In the genomic region with DNA sequence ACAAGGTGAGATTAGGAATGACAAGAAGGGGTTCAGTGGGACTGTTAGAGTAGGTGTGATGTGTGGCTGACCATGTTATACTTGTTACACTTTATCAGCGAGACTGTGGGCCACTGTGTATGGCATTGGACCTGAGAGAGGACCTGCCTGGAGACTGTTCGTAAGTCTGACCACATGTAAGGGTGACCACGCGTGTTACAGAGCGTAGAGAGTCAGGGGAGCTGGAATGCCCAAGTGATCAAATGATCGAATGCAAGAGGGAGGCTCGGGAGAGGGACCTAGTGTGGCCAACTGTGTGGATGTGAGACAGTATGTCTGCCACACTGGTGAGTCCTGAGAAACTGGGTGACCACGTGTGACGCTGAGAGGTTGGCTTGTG, we compare ENCODE assay signal across 8 mouse cellular contexts. TPM values are rescaled to one million over a fixed set of nuclear protein-coding genes. Genes with fewer than 3 reads are reported as not detected.
A peak's percentile ranks its signal among the peaks of the same experiment; 100 is the strongest.
DNase-seq lines count a peak whose midpoint lies in the region; ATAC-seq and TF ChIP-seq lines count a peak whose summit lies in the region.

No protein-coding gene starts in this region.

- peak overlapping the region; percentile 68 for H3K4me2 ChIP-seq in heart, embryonic 14.5 days (ENCODE audit: low read length)
- H3K4me2 ChIP-seq in forebrain, postnatal 0 days (ENCODE audit: low read depth): peak overlapping the region; percentile 59; the same call in 1 of the 2 replicates

- peaks cover 21 to 28% of the 10 kb centered on the region in 2 experiments for H3K4me1 ChIP-seq in heart, embryonic 14.5 days (ENCODE audit: control insufficient read depth in 2 of 2, insufficient read depth in 2 of 2, low read length in 2 of 2)
- H3K4me1 ChIP-seq in G1E (ENCODE audit: insufficient read depth, low read depth, low read length): peaks cover 26% of the 10 kb centered on the region
- H3K4me1 ChIP-seq in forebrain, postnatal 0 days (ENCODE audit: insufficient read depth): peaks cover 6% of the 10 kb centered on the region; the same call in 1 of the 2 replicates

- no peak overlapping the region for H3K27ac ChIP-seq in heart, embryonic 14.5 days (replicated peaks in 1 of 2; ENCODE audit: control insufficient read depth in 1 of 2, insufficient read depth in 1 of 2, low read depth in 2 of 2, low read length in 2 of 2)
- no peak overlapping the region for H3K27ac ChIP-seq in forebrain, postnatal 0 days (ENCODE audit: low read depth, low read length)

- 40% methylated on average over 9 of the region's 9 CpGs for WGBS in heart, embryonic 14.5 days
- 50% methylated on average over 9 of the region's 9 CpGs for WGBS in forebrain, postnatal 0 days

- peaks cover 15% of the 10 kb centered on the region for H3K36me3 ChIP-seq in heart, embryonic 14.5 days (ENCODE audit: control insufficient read depth, insufficient read depth, low read length)
- H3K36me3 ChIP-seq in G1E (replicated peaks): no peaks in the 10 kb centered on the region
- H3K36me3 ChIP-seq in forebrain, postnatal 0 days (ENCODE audit: insufficient read depth): peaks cover 2% of the 10 kb centered on the region; the same call in 1 of the 2 replicates

- peak overlapping the region; percentile 8 to 23; a peak in 3 of 4 replicates for H3K4me3 ChIP-seq in heart, embryonic 14.5 days (ENCODE audit: control insufficient read depth in 1 of 2, insufficient read depth in 1 of 2, low read depth in 1 of 2, low read length in 2 of 2)
- peak overlapping the region; percentile 66; the same call in 1 of the 2 replicates for H3K4me3 ChIP-seq in G1E (ENCODE audit: low read depth, low read length)
- no peak overlapping the region for H3K4me3 ChIP-seq in forebrain, postnatal 0 days (ENCODE audit: low read depth, low read length)

- DNase-seq in heart, postnatal 25 days (ENCODE audit: low spot score): no peak
- no peak for DNase-seq in G1E (ENCODE audit: low spot score)
- DNase-seq in forebrain, postnatal 0 days: no peak
- no peak for DNase-seq in spleen, adult 12 weeks (ENCODE audit: low spot score)
- no peak for DNase-seq in left cerebral cortex, postnatal 36 days (ENCODE audit: low spot score in 2 of 2)
- DNase-seq in thymus, postnatal 25 days: no peak

- intact Hi-C loops in heart, postnatal 25 days (cut with DNase I): loop anchor here (1.0 to 10.0 kb wide), 4 partner anchors 18 to 148 kb away; no protein-coding TSS in a partner anchor
- intact Hi-C loops in left cerebral cortex, postnatal 36 days (cut with DNase I): no loop called here

- no peak for TF ChIP-seq CTCF in G1E (IDR thresholded peaks at IDR 0.05; ENCODE audit: low read depth, low read length)
- no peak for TF ChIP-seq CTCF in forebrain, postnatal 0 days (IDR thresholded peaks at IDR 0.05; ENCODE audit: low read depth)

- 0 out of 2 replicates have a peak, but pooled peaks have one; percentile 2 for ATAC-seq in heart, embryonic 14.5 days (ENCODE audit: insufficient number of reproducible peaks, insufficient read depth, low FRiP score, low read depth)
- no peak for ATAC-seq in G1E (ENCODE audit: extremely low read depth, insufficient number of reproducible peaks, low FRiP score, poor library complexity, severe bottlenecking)
- ATAC-seq in forebrain, postnatal 0 days: no peak; the same call in 1 of the 2 replicates
- ATAC-seq in megakaryocyte progenitor cell, adult 5-6 weeks (replicated peaks; ENCODE audit: poor library complexity): peak; percentile 3; the same call in 1 of the 2 replicates

- peaks cover 22% of the 10 kb centered on the region for H3K27me3 ChIP-seq in heart, embryonic 14.5 days (ENCODE audit: control insufficient read depth, insufficient read depth, low read length)
- H3K27me3 ChIP-seq in G1E (ENCODE audit: insufficient read depth, low read length): peaks cover 48% of the 10 kb centered on the region
- peaks cover 10% of the 10 kb centered on the region for H3K27me3 ChIP-seq in forebrain, postnatal 0 days (ENCODE audit: insufficient read depth, low read length)

- H3K9me3 ChIP-seq in heart, embryonic 14.5 days (ENCODE audit: control insufficient read depth, low read length): no peaks in the 10 kb centered on the region
- no peaks in the 10 kb centered on the region for H3K9me3 ChIP-seq in G1E (replicated peaks)
- H3K9me3 ChIP-seq in forebrain, postnatal 0 days (ENCODE audit: low read length): no peaks in the 10 kb centered on the region

- H3K9ac ChIP-seq in heart, embryonic 14.5 days (ENCODE audit: low read length): peak overlapping the region; percentile 27; the same call in 1 of the 2 replicates
- H3K9ac ChIP-seq in forebrain, postnatal 0 days: no peak overlapping the region

RNA-seq across cellular contexts. Expression of a gene that starts 0.8 kb away (rescaled TPM):
- 4.2 and 6.9 TPM in 2 replicates for polyA plus RNA-seq in heart, embryonic 14.5 days (2014; fragmentation: Nextera tagmentation; extraction: Ambion mirVana)
- total RNA-seq in heart, postnatal 25 days (2021): under 1 TPM; 0.45 to 0.86 TPM
- not detected in 2 replicates for total RNA-seq in G1E (2014; fragmentation: Nextera tagmentation)
- 0.23 TPM in 1 of 2 replicates, not detected in the other for total RNA-seq in G1E (2017)
- polyA plus RNA-seq in G1E (2012): not detected in 2 replicates
- not detected in 2 replicates for total RNA-seq in forebrain, postnatal 0 days (2014; rRNA removed)
- polyA plus RNA-seq in forebrain, postnatal 0 days (2015; fragmentation: Nextera tagmentation; extraction: Ambion mirVana): 9.3 and 16.4 TPM in 2 replicates
- total RNA-seq in megakaryocyte progenitor cell, adult 5-6 weeks (2015): not detected in 2 replicates
- not detected in 2 replicates for total RNA-seq in megakaryocyte progenitor cell, adult 5-6 weeks (2017)
- total RNA-seq in left cerebral cortex, postnatal 36 days (2021): 1 to 10 TPM; 2.8 to 4.0 TPM

RNA-seq across cellular contexts. Expression of a gene that starts 13.9 kb away (rescaled TPM):
- 0.38 and 0.57 TPM in 2 replicates for polyA plus RNA-seq in heart, embryonic 14.5 days (2014; fragmentation: Nextera tagmentation; extraction: Ambion mirVana)
- total RNA-seq in heart, postnatal 25 days (2021): 1 to 10 TPM; 2.1 to 3.1 TPM
- total RNA-seq in G1E (2014; fragmentation: Nextera tagmentation) (not detected in 2 replicates), G1E (2017) (3.1 and 3.5 TPM in 2 replicates)
- polyA plus RNA-seq in G1E (2012): 0.05 and 0.07 TPM in 2 replicates
- total RNA-seq in forebrain, postnatal 0 days (2014; rRNA removed): 0.15 TPM in 1 of 2 replicates, not detected in the other
- 0.08 and 0.09 TPM in 2 replicates for polyA plus RNA-seq in forebrain, postnatal 0 days (2015; fragmentation: Nextera tagmentation; extraction: Ambion mirVana)
- total RNA-seq in megakaryocyte progenitor cell, adult 5-6 weeks (2015): 2.1 and 2.6 TPM in 2 replicates
- 1.8 and 4.0 TPM in 2 replicates for total RNA-seq in megakaryocyte progenitor cell, adult 5-6 weeks (2017)
- total RNA-seq in left cerebral cortex, postnatal 36 days (2021): under 1 TPM in 1 of 2 experiments, not detected in 1; 0.10 TPM

RNA-seq across cellular contexts. Expression of a gene that starts 17.2 kb away (rescaled TPM):
- polyA plus RNA-seq in heart, embryonic 14.5 days (2014; fragmentation: Nextera tagmentation; extraction: Ambion mirVana): 13.2 and 13.8 TPM in 2 replicates
- total RNA-seq in heart, postnatal 25 days (2021): 10 to 100 TPM; 15.2 to 17.4 TPM
- 0.30 TPM in 1 of 2 replicates, not detected in the other for total RNA-seq in G1E (2014; fragmentation: Nextera tagmentation)
- 0.05 and 0.12 TPM in 2 replicates for total RNA-seq in G1E (2017)
- polyA plus RNA-seq in G1E (2012): 0.28 and 0.30 TPM in 2 replicates
- total RNA-seq in forebrain, postnatal 0 days (2014; rRNA removed): 69.0 and 70.3 TPM in 2 replicates
- 7.8 and 8.6 TPM in 2 replicates for polyA plus RNA-seq in forebrain, postnatal 0 days (2015; fragmentation: Nextera tagmentation; extraction: Ambion mirVana)
- total RNA-seq in megakaryocyte progenitor cell, adult 5-6 weeks (2015): not detected in 2 replicates
- 0.04 and 0.17 TPM in 2 replicates for total RNA-seq in megakaryocyte progenitor cell, adult 5-6 weeks (2017)
- total RNA-seq in left cerebral cortex, postnatal 36 days (2021): 100 to 1,000 TPM; 179 to 210 TPM

RNA-seq across cellular contexts. Expression of a gene that starts 31.6 kb away (rescaled TPM):
- polyA plus RNA-seq in heart, embryonic 14.5 days (2014; fragmentation: Nextera tagmentation; extraction: Ambion mirVana): 119 and 152 TPM in 2 replicates
- total RNA-seq in heart, postnatal 25 days (2021): 100 to 1,000 TPM; 196 to 203 TPM
- total RNA-seq in G1E (2014; fragmentation: Nextera tagmentation): 157 and 166 TPM in 2 replicates
- 313 and 344 TPM in 2 replicates for total RNA-seq in G1E (2017)
- 792 and 815 TPM in 2 replicates for polyA plus RNA-seq in G1E (2012)
- total RNA-seq in forebrain, postnatal 0 days (2014; rRNA removed): 1,323 and 1,444 TPM in 2 replicates
- 403 and 424 TPM in 2 replicates for polyA plus RNA-seq in forebrain, postnatal 0 days (2015; fragmentation: Nextera tagmentation; extraction: Ambion mirVana)
- total RNA-seq in megakaryocyte progenitor cell, adult 5-6 weeks (2015): 125 and 150 TPM in 2 replicates
- 419 and 440 TPM in 2 replicates for total RNA-seq in megakaryocyte progenitor cell, adult 5-6 weeks (2017)
- 1,000 to 10,000 TPM; 1,705 to 2,029 TPM for total RNA-seq in left cerebral cortex, postnatal 36 days (2021)

RNA-seq across cellular contexts. Expression of a gene that starts 49.6 kb away (rescaled TPM):
- polyA plus RNA-seq in heart, embryonic 14.5 days (2014; fragmentation: Nextera tagmentation; extraction: Ambion mirVana): 11.2 and 12.5 TPM in 2 replicates
- total RNA-seq in heart, postnatal 25 days (2021): 10 to 100 TPM; 18.0 to 22.9 TPM
- total RNA-seq in G1E (2014; fragmentation: Nextera tagmentation) (23.6 and 28.7 TPM in 2 replicates), G1E (2017) (3.9 and 4.4 TPM in 2 replicates)
- polyA plus RNA-seq in G1E (2012): 13.6 and 22.4 TPM in 2 replicates
- 2.9 and 3.9 TPM in 2 replicates for total RNA-seq in forebrain, postnatal 0 days (2014; rRNA removed)
- polyA plus RNA-seq in forebrain, postnatal 0 days (2015; fragmentation: Nextera tagmentation; extraction: Ambion mirVana): 2.7 and 4.0 TPM in 2 replicates
- total RNA-seq in megakaryocyte progenitor cell, adult 5-6 weeks (2015): 6.2 and 8.8 TPM in 2 replicates
- 6.0 and 8.8 TPM in 2 replicates for total RNA-seq in megakaryocyte progenitor cell, adult 5-6 weeks (2017)
- 1 to 10 TPM; 3.1 to 7.1 TPM for total RNA-seq in left cerebral cortex, postnatal 36 days (2021)

Comparison
In these comparisons a context has a peak if more than half of its experiments do, and no peak if none do; other contexts are left out.
1. ATAC-seq: peak in heart, embryonic 14.5 days (single experiment) and megakaryocyte progenitor cell, adult 5-6 weeks (single experiment); none in G1E (single experiment) and forebrain, postnatal 0 days (single experiment).
2. RNA of a gene that starts 17.2 kb away (total RNA-seq): 179 to 210 TPM in left cerebral cortex, postnatal 36 days, 69.0 to 70.3 TPM in forebrain, postnatal 0 days and 15.2 to 17.4 TPM in heart, postnatal 25 days; 0.05 to 0.30 TPM in G1E and 0.04 to 0.17 TPM in megakaryocyte progenitor cell, adult 5-6 weeks; every median in the first group is over 10 times any median in the second.